Mouse (Mus musculus): ENCODE measurements at regions not wholly inside any gene's neighbourhood (a gene's known extent, or its start where the extent isn't known, plus 50 kb on each side); places are given as distances from the start of the nearest gene placed in this dataset.

DNA sequence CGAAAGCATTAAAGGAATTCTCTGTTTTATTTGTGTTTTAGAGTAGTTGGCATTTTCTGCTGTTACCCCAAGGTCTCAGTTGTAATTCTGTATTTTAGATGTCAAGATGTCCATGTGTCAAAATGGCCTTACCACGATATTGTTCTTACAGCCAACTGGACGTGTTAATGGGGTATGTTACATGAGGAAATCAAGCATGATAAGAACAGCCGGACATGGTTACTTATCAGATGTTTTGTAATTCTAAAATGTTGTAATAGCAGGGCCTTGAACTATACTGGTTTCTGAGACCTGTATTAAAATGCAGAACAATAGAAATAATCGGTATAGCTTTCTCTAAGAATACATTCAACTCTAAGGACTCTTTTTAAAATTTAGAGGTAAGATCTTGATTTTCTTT, 201.3 kb downstream of the Foxo1 start:
- TF ChIP-seq GATA1 (IDR thresholded peaks at IDR 0.05; ENCODE audit: borderline replicate concordance, low read length) (no peak), FLI1 (IDR thresholded peaks at IDR 0.05; ENCODE audit: low read length) (no peak)

Measured in megakaryocyte, embryonic 14.5 days (primary cell).